Mouse (Mus musculus) embryonic fibroblast, embryonic 13.5 days (primary cell): ENCODE results near the gene Srpr.

ENCODE experiments used
- CTCF ChIP-seq: IDR thresholded peaks from 2 replicates; pipeline ENCODE4 v1.5.1; 2011; ENCODE audit warnings: mild to moderate bottlenecking, control low read depth, low read length, moderate library complexity, borderline replicate concordance; ENCODE audit not compliant: insufficient read depth
- POLR2A ChIP-seq: IDR thresholded peaks from 2 replicates; pipeline ENCODE4 v1.6.1; 2011; ENCODE audit warnings: low read depth, mild to moderate bottlenecking, control low read depth, low read length, moderate library complexity

DNA sequence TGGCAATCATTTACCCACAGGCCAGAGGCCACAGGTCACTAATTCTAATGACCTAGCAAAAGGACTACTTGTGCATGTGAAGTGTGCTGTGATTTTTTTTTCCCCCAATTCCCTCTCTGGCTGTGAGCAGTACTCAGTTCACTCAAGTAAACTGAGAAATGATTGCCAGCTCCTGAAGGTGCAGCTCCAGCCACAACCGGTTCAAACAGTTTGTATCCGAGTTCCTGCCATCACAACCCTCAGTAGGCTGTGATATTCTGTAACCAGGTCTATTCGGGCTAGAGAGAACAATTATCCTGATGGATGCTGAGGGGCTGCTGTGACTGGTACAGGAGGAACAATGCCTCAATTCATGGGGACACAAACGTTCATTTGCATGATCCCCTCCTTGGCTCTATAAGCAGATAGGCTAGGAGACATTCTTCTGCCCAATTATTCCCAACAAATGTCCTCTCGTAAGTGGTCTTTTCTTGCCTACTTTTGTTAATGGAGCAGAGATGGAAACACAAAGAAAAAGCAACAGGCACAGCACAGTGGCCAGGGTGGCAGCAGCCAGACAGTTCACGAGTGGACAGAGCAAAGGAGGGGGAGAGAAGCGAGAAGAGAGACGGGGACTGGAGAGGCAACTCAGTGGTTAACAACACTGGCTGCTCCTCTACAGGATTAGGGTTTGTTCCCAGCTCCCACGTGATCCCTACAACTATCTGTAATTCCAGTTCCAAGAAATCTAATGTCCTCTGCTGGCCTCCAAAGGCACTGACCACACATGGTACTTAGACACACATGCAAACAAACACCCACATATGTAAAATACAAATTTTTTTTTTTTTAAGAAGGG is 33.0 kb upstream of the Srpr start:
- TF ChIP-seq POLR2A (no peak), CTCF (no peak)
